In genomic region chr2:174077776-174078338, GRCm38 (mm10) we compare ENCODE assay signal across 8 mouse cellular contexts. TPM values are rescaled to one million over a fixed set of nuclear protein-coding genes. Genes with fewer than 3 reads are reported as not detected.
DNase-seq lines count a peak whose midpoint lies in the region; ATAC-seq and TF ChIP-seq lines count a peak whose summit lies in the region.

No protein-coding gene starts in this region.

- peak overlapping the region; percentile 93 for H3K9ac ChIP-seq in heart, embryonic 12.5 days
- no peak overlapping the region for H3K9ac ChIP-seq in ES-E14 (ENCODE audit: insufficient read depth, low read depth, low read length, poor library complexity, severe bottlenecking)
- peak overlapping the region; percentile 88 for H3K9ac ChIP-seq in hindbrain, embryonic 11.5 days (ENCODE audit: low read depth, low read length)
- H3K9ac ChIP-seq in midbrain, embryonic 11.5 days (ENCODE audit: low read length): peak overlapping the region; percentile 72

- peaks cover 27% of the 10 kb centered on the region for H3K4me1 ChIP-seq in heart, embryonic 12.5 days (replicated peaks)
- H3K4me1 ChIP-seq in ES-E14 (ENCODE audit: control insufficient read depth in 2 of 2, insufficient read depth in 2 of 2, low read length in 2 of 2, poor library complexity in 1 of 2): peaks cover 2 to 3% of the 10 kb centered on the region in 2 experiments; a peak in 1 of 4 replicates
- H3K4me1 ChIP-seq in hindbrain, embryonic 11.5 days (replicated peaks; ENCODE audit: control insufficient read depth, insufficient read depth, low read length): peaks cover 6% of the 10 kb centered on the region
- H3K4me1 ChIP-seq in midbrain, embryonic 11.5 days (ENCODE audit: control insufficient read depth, insufficient read depth, low read length): peaks cover 22% of the 10 kb centered on the region

- DNase-seq in heart, postnatal 14 days: no peak
- no peak for DNase-seq in ES-E14 (ENCODE audit: low read depth, low spot score)
- peak; percentile 22 for DNase-seq in hindbrain, embryonic 11.5 days (ENCODE audit: low spot score)
- DNase-seq in midbrain, embryonic 11.5 days (ENCODE audit: low spot score, missing footprints): no peak
- no peak for DNase-seq in cerebellum, postnatal 36 days
- DNase-seq in frontal cortex, postnatal 25 days (ENCODE audit: low spot score in 2 of 2): no peak
- DNase-seq in left cerebral cortex, adult 9 months (ENCODE audit: low spot score in 2 of 2): no peak

- ATAC-seq in heart, embryonic 12.5 days (ENCODE audit: insufficient number of reproducible peaks, low FRiP score): no peak
- ATAC-seq in hindbrain, embryonic 11.5 days (ENCODE audit: low FRiP score): no peak
- ATAC-seq in midbrain, embryonic 11.5 days (ENCODE audit: low FRiP score): no peak

- peak overlapping the region; percentile 99 for H3K4me2 ChIP-seq in heart, embryonic 12.5 days
- H3K4me2 ChIP-seq in hindbrain, embryonic 11.5 days (replicated peaks; ENCODE audit: low read depth, low read length): peak overlapping the region; percentile 91
- peak overlapping the region; percentile 75 for H3K4me2 ChIP-seq in midbrain, embryonic 11.5 days

- in situ Hi-C loops in ES-E14 (cut with MboI; ENCODE audit: low sequenced_read_pairs in 2 of 2, unreplicated experiment in 2 of 2): no loop called here

- no peaks in the 10 kb centered on the region for H3K9me3 ChIP-seq in heart, embryonic 12.5 days (replicated peaks)
- no peaks in the 10 kb centered on the region for H3K9me3 ChIP-seq in ES-E14 (ENCODE audit: control insufficient read depth, insufficient read depth, low read depth, low read length)
- H3K9me3 ChIP-seq in hindbrain, embryonic 11.5 days (ENCODE audit: control insufficient read depth, low read length): no peaks in the 10 kb centered on the region
- H3K9me3 ChIP-seq in midbrain, embryonic 11.5 days (ENCODE audit: control insufficient read depth, low read length): no peaks in the 10 kb centered on the region

- H3K27me3 ChIP-seq in heart, embryonic 12.5 days (replicated peaks): no peaks in the 10 kb centered on the region
- H3K27me3 ChIP-seq in hindbrain, embryonic 11.5 days (ENCODE audit: control insufficient read depth, insufficient read depth, low read length): no peaks in the 10 kb centered on the region
- no peaks in the 10 kb centered on the region for H3K27me3 ChIP-seq in midbrain, embryonic 11.5 days (ENCODE audit: control insufficient read depth, insufficient read depth, low read length)

- H3K4me3 ChIP-seq in heart, embryonic 12.5 days: peak overlapping the region; percentile 91
- H3K4me3 ChIP-seq in ES-E14 (ENCODE audit: insufficient read depth in 1 of 2, low read depth in 1 of 2, low read length in 2 of 2, poor library complexity in 1 of 2, severe bottlenecking in 1 of 2): peak overlapping the region; percentile 36 to 86; a peak in 3 of 4 replicates
- H3K4me3 ChIP-seq in hindbrain, embryonic 11.5 days (ENCODE audit: low read depth, low read length): peak overlapping the region; percentile 81
- H3K4me3 ChIP-seq in midbrain, embryonic 11.5 days (ENCODE audit: low read depth, low read length): peak overlapping the region; percentile 54

- H3K36me3 ChIP-seq in heart, embryonic 12.5 days: no peaks in the 10 kb centered on the region
- no peaks in the 10 kb centered on the region for H3K36me3 ChIP-seq in ES-E14 (ENCODE audit: control insufficient read depth, insufficient read depth, low read length, poor library complexity, severe bottlenecking)
- H3K36me3 ChIP-seq in hindbrain, embryonic 11.5 days (ENCODE audit: control insufficient read depth, insufficient read depth, low read length): no peaks in the 10 kb centered on the region
- no peaks in the 10 kb centered on the region for H3K36me3 ChIP-seq in midbrain, embryonic 11.5 days (ENCODE audit: control insufficient read depth, insufficient read depth, low read length)

- intact Hi-C loops in heart, postnatal 14 days (cut with DNase I): loop anchor here (5.0 to 10.0 kb wide), 4 partner anchors 34 to 493 kb away; partner anchors contain the start of genes Npepl1 and Rab22a

- 20% methylated on average over 11 of the region's 11 CpGs for WGBS in heart, embryonic 12.5 days
- WGBS in hindbrain, embryonic 11.5 days: 8% methylated on average over 11 of the region's 11 CpGs
- 10% methylated on average over 11 of the region's 11 CpGs for WGBS in midbrain, embryonic 11.5 days

- H3K27ac ChIP-seq in heart, embryonic 12.5 days (ENCODE audit: poor library complexity, severe bottlenecking): no peak overlapping the region
- peak overlapping the region; percentile 40; the same call in 1 of the 2 replicates for H3K27ac ChIP-seq in ES-E14 (ENCODE audit: insufficient read depth, low read depth, low read length, poor library complexity, severe bottlenecking)
- H3K27ac ChIP-seq in hindbrain, embryonic 11.5 days (ENCODE audit: low read depth, low read length): peak overlapping the region; percentile 94
- no peak overlapping the region for H3K27ac ChIP-seq in midbrain, embryonic 11.5 days (ENCODE audit: low read depth, low read length)

TF ChIP-seq in ES-E14, 5 proteins besides CTCF, POLR2A, EP300 and RAD21:
- TF ChIP-seq CHD2 (IDR thresholded peaks at IDR 0.05; ENCODE audit: low read depth, low read length) (no peak), ZNF384 (IDR thresholded peaks at IDR 0.05; ENCODE audit: low read depth, low read length) (no peak), MAFK (IDR thresholded peaks at IDR 0.05; ENCODE audit: insufficient read depth, low read depth, low read length) (no peak), ZC3H11A (IDR thresholded peaks at IDR 0.05; ENCODE audit: borderline replicate concordance, low read depth, low read length) (no peak)
TF ChIP-seq in ES-E14: peak in this region for 0.

RNA-seq across cellular contexts. Expression of gene Stx16, which starts 1.7 kb away (rescaled TPM):
- 10.5 and 11.2 TPM in 2 replicates for polyA plus RNA-seq in heart, embryonic 12.5 days (2016; fragmentation: Nextera tagmentation; extraction: Ambion mirVana)
- total RNA-seq in heart, postnatal 14 days (2021): 10 to 100 TPM; 25.9 to 30.0 TPM
- 31.4 and 31.6 TPM in 2 replicates for total RNA-seq in ES-E14 (2012; rRNA removed)
- polyA plus RNA-seq in hindbrain, embryonic 11.5 days (2014; fragmentation: Nextera tagmentation; extraction: Ambion mirVana): 8.5 and 9.8 TPM in 2 replicates
- polyA plus RNA-seq in midbrain, embryonic 11.5 days (2014; fragmentation: Nextera tagmentation; extraction: Ambion mirVana): 8.1 and 9.3 TPM in 2 replicates

RNA-seq across cellular contexts. Expression of gene Npepl1, which starts 32.3 kb away (rescaled TPM):
- polyA plus RNA-seq in heart, embryonic 12.5 days (2016; fragmentation: Nextera tagmentation; extraction: Ambion mirVana): 45.5 and 46.1 TPM in 2 replicates
- 10 to 100 TPM; 54.6 to 57.4 TPM for total RNA-seq in heart, postnatal 14 days (2021)
- total RNA-seq in ES-E14 (2012; rRNA removed): 12.9 and 18.0 TPM in 2 replicates
- polyA plus RNA-seq in hindbrain, embryonic 11.5 days (2014; fragmentation: Nextera tagmentation; extraction: Ambion mirVana): 23.0 and 24.6 TPM in 2 replicates
- 30.5 and 34.0 TPM in 2 replicates for polyA plus RNA-seq in midbrain, embryonic 11.5 days (2014; fragmentation: Nextera tagmentation; extraction: Ambion mirVana)

Comparison
In these comparisons a context has a peak if more than half of its experiments do, and no peak if none do; other contexts are left out.
1. H3K27ac ChIP-seq: peak in ES-E14 (single experiment) and hindbrain, embryonic 11.5 days (single experiment); none in heart, embryonic 12.5 days (single experiment) and midbrain, embryonic 11.5 days (single experiment).
2. Peak in every context shown above with its lines, with median percentiles within 50 percentile points of each other: H3K4me2 ChIP-seq and H3K4me3 ChIP-seq.